Mouse (Mus musculus) cerebellum, postnatal 25 days (tissue): ENCODE measurements around the gene Hes1.
"Not testable (repeated sequence)": the region's sequence is repeated elsewhere in the genome, so short reads cannot be mapped to it uniquely, and the experiment has no call there.

Source experiments
- DNase-seq, 2 experiments: peaks; one replicate each; pipeline ENCODE4 v3.0.0; 2021; ENCODE audit warnings: mixed read lengths in 2 of 2

Hes1 gene

DNA sequence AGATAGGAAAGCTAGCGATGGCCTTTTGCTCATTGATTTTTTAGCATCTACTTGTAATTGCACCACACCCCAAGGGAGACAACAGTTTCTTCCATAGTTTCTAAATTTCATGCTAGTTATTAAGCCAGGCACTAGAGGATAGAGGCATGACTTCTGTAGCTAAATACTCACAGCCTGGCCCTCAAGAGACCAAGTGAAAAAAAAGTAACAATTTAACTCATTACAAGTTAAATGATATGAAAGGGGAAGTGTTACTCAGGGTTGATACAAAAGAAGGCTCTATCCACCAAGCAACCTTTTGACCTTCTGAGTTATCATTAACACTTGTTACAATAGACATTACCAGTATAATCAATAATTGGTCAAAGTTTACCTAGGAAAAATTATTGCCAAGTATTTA is 9.1 kb downstream of the Hes1 start:
- DNase-seq = no peak

DNA sequence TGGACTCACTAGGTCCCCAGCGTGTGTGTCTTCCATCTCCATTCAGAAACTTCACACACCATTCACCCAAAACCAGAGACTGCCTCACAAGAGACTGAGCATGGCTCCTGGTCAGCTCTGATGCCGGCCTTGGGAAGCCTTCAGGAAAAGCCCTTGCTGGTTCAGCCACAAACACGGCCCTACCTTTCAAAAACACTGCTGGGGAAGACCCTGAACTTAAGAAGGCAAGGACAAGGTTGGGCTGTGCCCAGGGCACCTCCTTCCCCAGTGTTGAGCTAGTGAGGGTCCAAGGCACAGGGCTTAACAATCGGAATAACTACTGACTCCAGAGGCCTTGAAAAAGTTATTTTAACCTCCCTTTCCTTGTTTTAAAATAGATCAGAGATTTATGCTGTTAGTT is 17.3 kb downstream of the Hes1 start:
- DNase-seq = no peak

GRCm38 (mm10) chr16:30081980-30082379 is 17.8 kb downstream of the Hes1 start:
- no peak for DNase-seq

DNA sequence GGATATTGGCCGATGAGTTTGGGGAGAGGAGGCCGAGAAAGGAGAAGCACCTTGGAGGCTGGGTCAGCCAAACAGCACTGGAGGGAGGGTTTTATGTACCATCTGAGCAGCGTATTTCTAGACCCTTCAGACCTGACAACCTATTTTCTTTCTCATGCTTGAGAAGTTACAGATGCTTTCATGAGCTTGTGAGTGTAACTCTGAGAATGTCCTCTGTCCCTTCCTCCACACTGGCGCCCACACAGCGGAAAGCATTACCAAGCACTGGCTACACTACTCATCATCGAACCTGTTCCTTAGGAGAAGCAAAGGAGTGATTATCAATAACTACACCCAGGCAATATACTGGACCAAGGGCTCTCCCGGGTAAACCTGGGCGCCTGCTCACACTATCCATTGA is 18.8 kb downstream of the Hes1 start:
- DNase-seq = no peak

DNA sequence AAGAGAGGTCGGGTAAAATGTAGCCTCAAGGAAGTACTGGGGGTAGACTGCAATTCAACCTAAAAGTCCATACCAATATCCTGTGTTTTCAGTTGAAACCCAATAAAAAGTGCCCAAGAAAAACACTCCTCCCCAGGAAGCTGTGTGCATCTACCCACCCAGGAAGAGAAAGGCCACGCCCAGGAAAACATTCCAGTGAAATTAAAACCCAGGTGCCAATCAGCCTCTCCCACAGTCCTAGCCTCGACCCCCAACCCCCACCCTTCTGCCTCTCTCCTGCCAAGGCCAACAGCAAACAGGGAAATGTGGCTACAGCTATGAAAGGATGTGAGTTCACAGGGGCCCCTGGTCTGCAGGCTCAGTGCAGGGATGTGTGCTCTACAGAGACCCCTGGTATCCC is 19.4 kb downstream of the Hes1 start:
- no peak for DNase-seq

DNA sequence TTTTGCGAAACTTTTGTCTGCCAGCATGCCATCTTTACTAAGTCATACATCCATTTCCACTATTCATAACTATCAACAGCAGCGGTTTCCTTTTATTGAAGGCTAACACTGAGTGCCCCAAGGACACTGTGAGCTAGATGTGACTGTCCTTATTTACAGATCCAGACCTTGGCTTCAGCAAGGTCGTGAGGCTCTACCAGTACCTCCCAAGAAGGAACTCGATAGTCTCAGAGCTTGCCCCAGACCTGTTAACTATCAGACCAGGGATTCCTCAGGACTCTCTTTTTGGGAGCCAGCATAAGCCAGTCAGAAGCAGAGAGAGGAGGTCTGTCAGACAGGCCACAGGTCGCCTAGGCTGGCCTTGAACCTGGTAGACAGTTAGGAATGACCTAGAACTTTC is 24.5 kb downstream of the Hes1 start:
- no peak for DNase-seq

GRCm38 (mm10) chr16:30090200-30090865 is 26.1 kb downstream of the Hes1 start:
- no peak for DNase-seq

DNA sequence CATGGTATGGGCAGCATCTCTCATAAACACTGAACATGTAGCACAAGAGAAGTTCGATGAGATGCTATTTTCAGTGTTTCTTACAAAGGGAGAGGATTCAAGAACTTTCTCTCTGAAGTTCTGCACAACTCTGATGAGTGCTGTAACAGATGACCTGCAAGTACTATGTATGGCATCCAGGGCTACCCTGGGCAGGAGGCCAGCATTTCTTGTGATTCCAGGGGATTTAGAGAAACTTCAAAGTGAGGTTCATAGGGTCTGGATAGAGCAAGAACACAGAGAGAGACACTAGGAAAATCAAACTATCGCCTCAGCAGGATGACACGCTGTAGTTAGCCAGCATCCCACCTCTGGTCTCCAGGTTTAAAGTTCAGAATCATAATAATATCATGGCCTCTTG is 31.9 kb downstream of the Hes1 start:
- DNase-seq = no peak

DNA sequence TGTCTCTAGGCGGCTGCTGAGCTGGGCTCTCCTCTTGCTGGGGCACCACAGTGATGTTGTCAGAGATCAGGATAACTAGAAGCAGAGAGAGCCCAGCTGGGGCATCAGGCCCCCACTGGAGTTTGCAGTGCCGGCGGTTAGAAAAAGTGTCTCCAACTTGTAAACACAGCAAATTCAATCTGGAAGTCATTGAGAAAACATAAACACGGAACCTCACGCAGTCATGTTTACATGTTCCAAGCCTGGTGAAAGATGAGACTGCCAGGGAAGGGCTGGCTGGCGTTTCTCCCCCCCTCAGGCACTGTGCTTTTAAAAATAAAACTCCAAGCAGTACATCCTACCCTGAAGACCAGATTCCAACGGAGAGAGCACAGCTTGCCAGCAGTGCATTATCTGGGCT is 32.3 kb downstream of the Hes1 start:
- DNase-seq = no peak

DNA sequence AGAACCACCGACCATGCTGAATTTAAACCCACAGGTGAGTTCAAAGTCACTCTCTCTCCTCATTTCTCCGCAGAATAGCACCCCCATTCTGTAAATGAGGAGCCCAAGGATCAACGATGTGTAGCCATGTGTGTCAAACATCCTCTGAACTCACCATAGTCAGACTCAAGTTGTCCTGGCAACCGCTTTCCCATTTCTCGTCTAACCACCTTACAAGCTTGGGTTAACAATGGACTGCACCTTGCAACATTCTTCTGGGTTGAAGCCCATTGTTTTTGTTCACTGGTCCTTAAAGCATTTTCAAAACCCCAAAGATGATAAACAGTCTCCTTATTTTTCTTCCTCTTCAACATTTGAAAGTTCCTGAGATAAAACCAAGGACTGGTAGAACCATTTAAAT is 34.9 kb downstream of the Hes1 start:
- DNase-seq = no peak

GRCm38 (mm10) chr16:30102149-30102915 is 38.1 kb downstream of the Hes1 start:
- DNase-seq = no peak

- no peak for DNase-seq
Observed at GRCm38 (mm10) chr16:30102982-30103381, 38.8 kb downstream of the Hes1 start.

- DNase-seq = no peak
Observed at GRCm38 (mm10) chr16:30103495-30103894, 39.3 kb downstream of the Hes1 start.

DNA sequence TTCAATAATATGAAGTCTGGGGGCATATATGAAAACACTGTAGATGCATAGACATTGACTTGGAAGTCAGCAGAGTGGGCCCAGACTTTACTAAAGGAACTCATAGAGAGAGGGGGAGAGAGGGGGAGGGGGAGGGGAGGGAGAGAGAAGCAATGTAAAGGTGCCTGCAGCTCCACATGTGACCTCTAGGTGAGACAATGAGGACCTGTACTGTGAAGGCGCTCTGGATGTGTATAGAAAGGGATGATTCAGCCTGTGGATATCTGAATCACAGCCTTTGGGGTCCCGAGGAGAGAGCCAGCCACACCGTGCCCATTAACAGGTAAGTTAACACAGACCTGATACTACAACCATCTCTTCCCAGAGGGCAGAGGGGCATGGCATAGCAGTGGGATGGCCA is 40.2 kb downstream of the Hes1 start:
- DNase-seq = no peak

GRCm38 (mm10) chr16:30105476-30105875 is 41.3 kb downstream of the Hes1 start:
- no peak for DNase-seq

- DNase-seq = not testable (repeated sequence)
Observed at GRCm38 (mm10) chr16:30108167-30108566, 44.0 kb downstream of the Hes1 start.

GRCm38 (mm10) chr16:30110466-30110865 is 46.3 kb downstream of the Hes1 start:
- DNase-seq = no peak

DNA sequence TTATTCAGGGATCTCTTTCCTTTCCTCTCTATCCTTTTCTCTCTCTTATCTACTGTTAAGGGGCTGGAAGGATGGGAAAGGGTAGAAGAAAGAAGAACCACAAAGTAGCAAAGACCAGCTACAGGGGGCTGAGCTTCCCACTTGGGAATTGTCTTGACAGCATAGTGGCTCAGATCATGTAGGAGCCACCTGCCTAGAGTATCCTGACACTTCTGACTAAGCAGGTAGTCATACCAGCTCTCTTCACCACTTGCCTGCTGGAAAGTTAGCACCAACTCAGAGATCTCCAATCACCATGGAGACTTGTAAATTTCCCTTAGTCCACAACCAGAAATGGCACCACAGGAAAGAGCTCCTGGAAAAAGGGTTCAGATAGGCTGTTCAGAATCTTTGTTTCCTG is 46.9 kb downstream of the Hes1 start:
- no peak for DNase-seq

- no peak for DNase-seq
Observed at GRCm38 (mm10) chr16:30111566-30111965, 47.4 kb downstream of the Hes1 start.

DNA sequence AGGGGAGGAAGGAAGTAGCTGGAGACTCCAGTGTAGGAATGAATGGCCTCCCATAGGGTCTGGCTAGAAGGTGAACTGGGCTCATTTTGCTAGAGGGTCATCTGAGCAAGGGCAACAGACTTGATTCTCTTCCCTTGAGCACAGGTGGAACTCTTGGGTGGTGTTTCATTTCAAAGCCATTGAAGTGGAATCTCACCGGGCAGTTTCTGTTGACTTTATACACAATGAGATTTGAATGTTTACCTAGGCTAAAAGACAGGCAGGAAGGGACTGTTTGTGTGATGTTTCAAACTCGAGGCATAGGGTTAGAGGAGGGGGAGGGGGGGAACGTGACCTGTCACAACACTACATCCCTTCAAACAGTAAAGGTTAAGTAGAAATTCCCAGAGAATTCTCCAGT is 49.0 kb downstream of the Hes1 start:
- DNase-seq = no peak

- DNase-seq = no peak
Observed at GRCm38 (mm10) chr16:30113800-30114199, 49.6 kb downstream of the Hes1 start.

DNA sequence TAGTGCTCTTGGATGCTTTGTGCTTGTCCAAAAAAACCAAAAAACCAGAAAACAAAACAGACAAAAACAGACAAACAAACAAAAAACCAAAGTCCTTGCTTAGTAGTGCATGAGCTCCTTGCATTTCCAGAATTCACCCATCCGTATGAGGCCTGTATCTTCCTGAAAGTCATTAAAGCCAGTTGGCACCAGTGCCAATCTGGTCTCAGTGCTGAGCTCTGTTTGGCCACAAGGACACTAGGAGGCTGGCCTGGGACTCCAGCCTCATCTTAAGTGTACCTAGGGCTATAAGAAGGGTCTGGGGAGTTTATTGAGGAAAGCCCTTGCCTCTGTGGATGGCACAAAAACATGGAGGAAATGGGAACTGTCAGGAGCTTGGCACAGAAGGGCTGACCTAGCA is 50.3 kb downstream of the Hes1 start:
- DNase-seq = no peak
